Mouse (Mus musculus) MN1 (cell line): ENCODE data around the gene Gnb1l.

Source experiments
- DNase-seq: peaks from one replicate; pipeline ENCODE4 v3.0.0-alpha.2; 2016; ENCODE audit warnings: low spot score

Gene Gnb1l

GRCm38 (mm10) chr16:18547891-18548290, 49.4 kb downstream of the Gnb1l start:
- peak; percentile 25 for DNase-seq

GRCm38 (mm10) chr16:18551604-18552003, 53.1 kb downstream of the Gnb1l start:
- no peak for DNase-seq

- DNase-seq, result no peak
Measured at GRCm38 (mm10) chr16:18552106-18552710, 53.7 kb downstream of the Gnb1l start.

GRCm38 (mm10) chr16:18554721-18555120, 56.2 kb downstream of the Gnb1l start:
- no peak for DNase-seq

GRCm38 (mm10) chr16:18555235-18555935, 56.9 kb downstream of the Gnb1l start:
- DNase-seq, result no peak

GRCm38 (mm10) chr16:18556461-18556860, 57.9 kb downstream of the Gnb1l start:
- DNase-seq, result no peak

- DNase-seq, result no peak
Measured at GRCm38 (mm10) chr16:18564472-18564871, 66.0 kb downstream of the Gnb1l start.

- DNase-seq, result no peak
Measured at GRCm38 (mm10) chr16:18568599-18568998, 70.1 kb downstream of the Gnb1l start.

- DNase-seq, result no peak
Measured at GRCm38 (mm10) chr16:18574196-18574595, 75.7 kb downstream of the Gnb1l start.

- no peak for DNase-seq
Measured at GRCm38 (mm10) chr16:18577071-18577470, 78.6 kb downstream of the Gnb1l start.

- DNase-seq, result no peak
Measured at GRCm38 (mm10) chr16:18577599-18578160, 79.2 kb downstream of the Gnb1l start.

- no peak for DNase-seq
Measured at GRCm38 (mm10) chr16:18580389-18580788, 81.9 kb downstream of the Gnb1l start.

GRCm38 (mm10) chr16:18581050-18581622, 82.6 kb downstream of the Gnb1l start:
- no peak for DNase-seq

GRCm38 (mm10) chr16:18581623-18582205, 83.2 kb downstream of the Gnb1l start:
- DNase-seq, result no peak

GRCm38 (mm10) chr16:18582426-18583148, 84.1 kb downstream of the Gnb1l start:
- DNase-seq, result no peak

- DNase-seq, result no peak
Measured at GRCm38 (mm10) chr16:18583169-18583568, 84.7 kb downstream of the Gnb1l start.

- DNase-seq, result no peak
Measured at GRCm38 (mm10) chr16:18583673-18584357, 85.3 kb downstream of the Gnb1l start.

- no peak for DNase-seq
Measured at GRCm38 (mm10) chr16:18584901-18585510, 86.5 kb downstream of the Gnb1l start.

- peak; percentile 47 for DNase-seq
Measured at GRCm38 (mm10) chr16:18585676-18586075, 87.2 kb downstream of the Gnb1l start.

- no peak for DNase-seq
Measured at GRCm38 (mm10) chr16:18586076-18586905, 87.8 kb downstream of the Gnb1l start.
